ENCODE assay signal across 9 mouse cellular contexts in the genomic region with DNA sequence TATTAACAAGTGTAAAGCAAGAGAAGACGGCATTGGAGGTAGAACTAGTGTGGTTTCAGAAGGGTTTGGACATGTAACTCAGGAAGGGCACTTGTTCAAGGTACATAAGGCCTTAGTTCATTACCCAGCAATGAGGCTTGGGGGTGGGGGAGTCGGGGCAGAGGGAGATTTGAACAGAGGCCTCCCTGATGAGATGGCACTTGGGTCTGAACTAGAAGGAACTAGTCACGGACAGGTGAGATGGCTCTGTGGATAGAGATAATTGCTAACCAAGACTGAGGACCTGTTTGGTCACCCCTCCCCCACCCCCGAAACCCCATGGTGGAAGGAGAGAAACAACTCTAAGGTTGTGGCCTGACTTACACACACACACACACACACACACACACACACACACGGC. TPM values are rescaled to one million over a fixed set of nuclear protein-coding genes. Genes with fewer than 3 reads are reported as not detected.
DNase-seq lines count a peak whose midpoint lies in the region; ATAC-seq and TF ChIP-seq lines count a peak whose summit lies in the region.
"Had no signal": no experiment of that assay in that cellular context is flagged by ENCODE, and none has a peak within 500 bp of the region (broad histone marks: within the 10 kb centered on the region; RNA-seq: fewer than 3 reads in every experiment).

No protein-coding gene starts in this region.

- no peaks in the 10 kb centered on the region for H3K9me3 ChIP-seq in heart, embryonic 10.5 days
- H3K9me3 ChIP-seq in hindbrain, embryonic 15.5 days = no peaks in the 10 kb centered on the region
- H3K9me3 ChIP-seq in midbrain, embryonic 15.5 days = no peaks in the 10 kb centered on the region

- peak overlapping the region; percentile 91 for H3K27ac ChIP-seq in heart, embryonic 10.5 days
- no peak overlapping the region for H3K27ac ChIP-seq in bone marrow, adult 2 months (ENCODE audit: control insufficient read depth, insufficient read depth, low read depth, low read length, poor library complexity)
- H3K27ac ChIP-seq in hindbrain, embryonic 15.5 days (replicated peaks) = no peak overlapping the region
- H3K27ac ChIP-seq in midbrain, embryonic 15.5 days = no peak overlapping the region

- peak overlapping the region; percentile 88 for H3K4me3 ChIP-seq in heart, embryonic 10.5 days
- H3K4me3 ChIP-seq in bone marrow, adult 2 months (replicated peaks; ENCODE audit: control insufficient read depth, low read depth, low read length) = peak overlapping the region; percentile 94
- peak overlapping the region; percentile 53 for H3K4me3 ChIP-seq in hindbrain, embryonic 15.5 days
- peak overlapping the region; percentile 68 for H3K4me3 ChIP-seq in midbrain, embryonic 15.5 days

- peaks cover 28% of the 10 kb centered on the region for H3K4me1 ChIP-seq in heart, embryonic 10.5 days
- peaks cover 6% of the 10 kb centered on the region for H3K4me1 ChIP-seq in bone marrow, adult 2 months (ENCODE audit: control insufficient read depth, insufficient read depth, low read length)
- H3K4me1 ChIP-seq in hindbrain, embryonic 15.5 days (replicated peaks) = peaks cover 7% of the 10 kb centered on the region
- peaks cover 14% of the 10 kb centered on the region for H3K4me1 ChIP-seq in midbrain, embryonic 15.5 days

- intact Hi-C loops in left cerebral cortex, postnatal 10 days (cut with DNase I) = no loop called here

- DNase-seq in heart, embryonic 10.5 days (ENCODE audit: low spot score) = no peak
- DNase-seq in heart, adult 9 months (ENCODE audit: low spot score in 2 of 2) = no peak
- DNase-seq in urinary bladder, postnatal 25 days (ENCODE audit: low spot score) = no peak
- DNase-seq in adipocyte (ENCODE audit: low spot score) = no peak
- no peak for DNase-seq in left cerebral cortex, postnatal 10 days (ENCODE audit: extremely low spot score in 1 of 2, low spot score in 2 of 2)
- DNase-seq: right cerebral cortex, postnatal 4 days had no signal

- H3K36me3 ChIP-seq in heart, embryonic 10.5 days = peaks cover 42% of the 10 kb centered on the region
- H3K36me3 ChIP-seq in hindbrain, embryonic 15.5 days = no peaks in the 10 kb centered on the region
- no peaks in the 10 kb centered on the region for H3K36me3 ChIP-seq in midbrain, embryonic 15.5 days (replicated peaks)

- no peak overlapping the region for H3K9ac ChIP-seq in hindbrain, embryonic 15.5 days
- H3K9ac ChIP-seq in midbrain, embryonic 15.5 days = no peak overlapping the region

- WGBS in heart, embryonic 10.5 days = 35% methylated on average over 5 of the region's 5 CpGs
- 35% methylated on average over 5 of the region's 5 CpGs for WGBS in bone marrow, adult 2 months
- WGBS in hindbrain, embryonic 15.5 days = 40% methylated on average over 4 of the region's 5 CpGs
- WGBS in midbrain, embryonic 15.5 days = 46% methylated on average over 4 of the region's 5 CpGs

- H3K27me3 ChIP-seq in heart, embryonic 10.5 days (ENCODE audit: insufficient read depth, poor library complexity, severe bottlenecking) = no peaks in the 10 kb centered on the region
- H3K27me3 ChIP-seq in hindbrain, embryonic 15.5 days = no peaks in the 10 kb centered on the region
- H3K27me3 ChIP-seq in midbrain, embryonic 15.5 days (replicated peaks) = no peaks in the 10 kb centered on the region

- TF ChIP-seq POLR2A in bone marrow, adult 2 months (IDR thresholded peaks at IDR 0.05; ENCODE audit: borderline replicate concordance, control insufficient read depth, low read depth, low read length) = no peak

- peak overlapping the region; percentile 79 for H3K4me2 ChIP-seq in hindbrain, embryonic 15.5 days
- peak overlapping the region; percentile 94; the same call in 1 of the 2 replicates for H3K4me2 ChIP-seq in midbrain, embryonic 15.5 days

- no peak for TF ChIP-seq CTCF in bone marrow, adult 2 months (IDR thresholded peaks at IDR 0.05; ENCODE audit: control insufficient read depth, insufficient read depth, low read length)

- no peak for ATAC-seq in hindbrain, embryonic 15.5 days (ENCODE audit: low FRiP score, low read depth)
- no peak for ATAC-seq in midbrain, embryonic 15.5 days (replicated peaks)

RNA-seq across cellular contexts. Expression of a gene that starts 1.1 kb away (rescaled TPM):
- polyA plus RNA-seq in heart, embryonic 10.5 days (2016; fragmentation: Nextera tagmentation; extraction: Ambion mirVana) = 101 and 104 TPM in 2 replicates
- polyA plus RNA-seq in bone marrow, adult 2 months (2011; ENCODE audit: insufficient read depth, insufficient read length, low replicate concordance, missing spikeins) = 35.3 and 44.1 TPM in 2 replicates
- polyA plus RNA-seq in hindbrain, embryonic 15.5 days (2015; fragmentation: Nextera tagmentation; extraction: Ambion mirVana) = 15.3 and 19.0 TPM in 2 replicates
- 10.7 and 15.0 TPM in 2 replicates for polyA plus RNA-seq in midbrain, embryonic 15.5 days (2015; fragmentation: Nextera tagmentation; extraction: Ambion mirVana)
- total RNA-seq in left cerebral cortex, postnatal 10 days (2021) = 1 to 10 TPM; 2.8 to 4.5 TPM

RNA-seq across cellular contexts. Expression of a gene that starts 49.6 kb away (rescaled TPM):
- 2.5 and 3.7 TPM in 2 replicates for polyA plus RNA-seq in heart, embryonic 10.5 days (2016; fragmentation: Nextera tagmentation; extraction: Ambion mirVana)
- 7.3 and 8.8 TPM in 2 replicates for polyA plus RNA-seq in bone marrow, adult 2 months (2011; ENCODE audit: insufficient read depth, insufficient read length, low replicate concordance, missing spikeins)
- polyA plus RNA-seq in hindbrain, embryonic 15.5 days (2015; fragmentation: Nextera tagmentation; extraction: Ambion mirVana) = 1.7 and 3.1 TPM in 2 replicates
- 3.3 and 4.3 TPM in 2 replicates for polyA plus RNA-seq in midbrain, embryonic 15.5 days (2015; fragmentation: Nextera tagmentation; extraction: Ambion mirVana)
- 1 to 10 TPM; 4.0 to 5.2 TPM for total RNA-seq in left cerebral cortex, postnatal 10 days (2021)
